Mouse (Mus musculus) lung, postnatal 25 days (tissue): ENCODE results near the gene Rusc2.
A peak's percentile ranks its signal among the peaks of the same experiment; 100 is the strongest.

ENCODE experiments used
- DNase-seq: peaks from one replicate; pipeline ENCODE4 v3.0.0; 2022; ENCODE audit warnings: low spot score

Rusc2 gene

DNA sequence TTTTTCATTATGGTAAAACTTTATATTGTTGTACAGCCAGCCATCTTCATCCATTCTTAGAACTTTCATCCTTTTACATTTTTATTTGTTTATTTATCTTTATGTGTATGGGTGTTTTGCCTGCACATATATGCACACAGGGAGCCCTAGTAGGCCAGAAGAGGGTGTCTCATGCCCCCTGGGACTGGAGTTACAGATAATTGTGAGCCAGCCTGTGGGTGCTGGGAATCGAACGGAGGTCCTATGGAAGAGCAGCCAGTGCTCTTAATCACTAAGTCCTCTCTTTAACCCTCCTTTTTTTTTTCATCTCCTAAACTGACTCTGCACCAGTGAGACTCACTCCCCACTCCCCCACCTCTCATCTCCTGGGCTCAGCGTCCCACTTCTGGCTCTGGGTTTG is 2.8 kb downstream of the Rusc2 start:
- DNase-seq = no peak

DNA sequence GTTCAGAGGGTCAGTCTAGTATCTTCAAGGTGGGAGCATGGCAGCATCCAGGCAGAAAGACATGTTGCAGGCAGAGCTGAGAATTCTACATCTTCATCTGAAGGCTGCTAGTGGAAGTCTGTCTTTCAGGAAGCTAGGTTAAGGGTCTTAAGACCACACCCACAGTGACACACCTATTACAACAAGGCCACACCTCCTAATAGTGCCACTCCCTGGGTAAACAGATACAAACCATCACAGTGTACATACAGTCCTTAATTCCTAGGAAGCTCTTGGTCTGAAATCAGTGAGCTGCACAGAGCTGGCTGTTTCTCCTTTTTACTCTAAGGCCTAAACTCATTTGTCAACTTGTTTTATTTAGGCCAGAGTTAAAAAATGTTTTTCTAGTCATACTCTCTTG is 5.2 kb downstream of the Rusc2 start:
- no peak for DNase-seq

GRCm38 (mm10) chr4:43389390-43389789 is 7.6 kb downstream of the Rusc2 start:
- no peak for DNase-seq

- DNase-seq = peak; percentile 74
These were observed 8.2 kb downstream of the Rusc2 start for GRCm38 (mm10) chr4:43389845-43390440.

DNA sequence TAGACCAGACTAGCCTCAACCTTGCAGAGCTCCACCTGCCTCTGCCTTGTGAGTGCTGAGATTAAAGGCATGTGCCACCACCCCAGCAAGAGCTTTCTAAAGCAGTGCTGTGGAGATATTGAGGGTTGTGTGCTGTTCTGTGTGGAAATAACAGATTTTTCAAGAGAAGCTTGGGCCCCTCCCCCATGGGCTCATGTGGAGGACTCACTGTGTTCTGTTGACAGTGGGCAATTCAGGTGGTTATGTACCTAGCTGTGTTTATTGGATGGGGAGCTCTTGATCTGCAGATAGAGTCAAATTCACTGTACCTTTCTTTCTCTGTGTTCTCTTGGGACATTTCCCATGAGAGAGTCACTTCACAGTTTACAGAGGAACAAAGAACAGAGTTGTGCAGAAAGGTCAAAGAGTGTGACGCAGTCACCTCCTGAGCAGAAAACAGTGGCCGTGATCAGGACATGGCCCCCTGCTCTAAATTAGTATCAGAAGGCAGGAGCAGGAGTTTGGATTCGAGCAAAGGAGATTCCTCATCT is 9.8 kb downstream of the Rusc2 start:
- no peak for DNase-seq

DNA sequence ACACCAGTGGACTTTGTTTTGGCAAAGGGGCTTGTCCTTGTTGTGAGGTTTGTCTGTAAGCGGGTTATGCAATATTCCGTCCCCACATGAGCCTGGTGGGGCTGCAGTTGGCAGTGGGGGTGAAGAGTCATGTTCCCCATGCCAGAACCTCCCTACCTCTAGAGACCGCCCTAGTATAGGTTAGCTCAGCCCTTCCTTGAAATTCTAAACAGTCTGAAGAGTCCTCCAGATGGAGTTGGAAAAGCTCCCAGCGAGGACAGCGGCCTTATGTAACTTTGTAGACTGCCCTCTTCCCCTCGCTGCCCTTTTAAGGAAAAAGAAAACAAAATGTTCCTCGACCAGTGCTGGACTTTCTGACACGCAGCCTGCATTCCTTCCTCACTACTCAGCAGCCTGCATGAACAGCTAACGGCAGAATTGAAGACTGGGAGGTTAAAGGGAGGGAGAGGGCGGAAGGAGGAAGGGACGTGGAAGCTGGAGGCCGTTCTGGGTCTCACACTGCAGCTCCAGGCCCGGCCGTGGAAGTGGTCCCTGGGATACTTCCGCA is 12.6 kb downstream of the Rusc2 start:
- DNase-seq = peak; percentile 95

DNA sequence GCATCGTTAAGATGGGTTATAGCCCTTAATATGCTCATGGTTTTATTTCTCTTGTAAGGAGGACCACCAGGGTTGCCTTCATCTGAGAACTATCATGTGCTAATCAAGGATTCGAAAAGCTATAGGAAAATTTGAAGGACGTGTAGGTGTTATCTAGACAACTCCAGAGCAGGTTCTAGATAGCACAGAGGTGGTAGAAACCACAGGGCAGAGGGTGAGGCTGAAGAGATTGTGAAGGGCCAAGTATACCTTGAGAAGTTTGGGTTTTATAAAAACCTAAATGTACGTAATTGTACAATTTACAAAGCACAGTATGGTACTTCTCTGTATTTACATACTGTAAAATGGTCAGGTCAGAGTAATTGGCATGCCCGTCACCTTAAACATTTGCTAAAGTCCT is 13.4 kb downstream of the Rusc2 start:
- no peak for DNase-seq

DNA sequence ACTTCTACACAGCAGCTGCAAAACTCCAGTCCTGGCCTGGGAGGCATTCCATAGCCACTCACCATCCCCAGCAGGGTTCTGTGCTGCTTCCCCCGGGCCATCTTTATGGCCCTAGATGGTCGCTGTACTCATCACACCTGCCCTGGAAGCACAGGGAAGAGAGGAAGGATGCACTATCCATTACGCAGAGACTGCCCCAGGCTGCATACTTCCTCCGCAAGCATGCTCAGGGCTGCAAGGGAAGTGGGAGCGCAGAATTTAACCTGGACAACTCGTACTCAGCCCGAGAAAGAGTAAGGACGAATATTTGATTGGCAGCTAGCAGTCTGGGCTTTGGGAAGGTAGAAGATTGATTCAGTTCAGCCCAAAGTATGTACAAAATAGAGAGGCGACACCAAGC is 14.1 kb downstream of the Rusc2 start:
- DNase-seq = no peak

- no peak for DNase-seq
These were observed 14.6 kb downstream of the Rusc2 start for GRCm38 (mm10) chr4:43396381-43396780.

DNA sequence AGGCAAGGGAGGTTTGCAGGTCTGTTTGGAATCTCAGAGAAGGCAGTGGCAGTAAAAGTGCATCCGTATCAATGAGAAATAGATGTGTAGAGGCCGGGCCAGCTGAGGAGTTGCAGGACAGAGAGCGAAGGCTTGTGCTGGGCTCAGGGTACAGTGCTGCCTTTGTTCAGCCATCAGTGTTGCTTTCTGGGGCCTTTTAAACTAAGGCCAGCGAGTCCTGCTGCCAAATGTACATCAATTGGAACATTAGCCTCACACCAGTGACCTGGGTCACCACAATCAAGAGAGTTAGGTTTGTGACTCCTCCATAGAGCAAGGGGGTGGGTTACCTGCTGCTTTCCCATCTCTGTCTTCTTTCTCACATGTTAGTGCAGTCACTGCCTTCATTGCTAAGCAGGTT is 16.2 kb downstream of the Rusc2 start:
- no peak for DNase-seq

- DNase-seq = peak; percentile 85
These were observed 17.1 kb downstream of the Rusc2 start for GRCm38 (mm10) chr4:43398829-43399331.

DNA sequence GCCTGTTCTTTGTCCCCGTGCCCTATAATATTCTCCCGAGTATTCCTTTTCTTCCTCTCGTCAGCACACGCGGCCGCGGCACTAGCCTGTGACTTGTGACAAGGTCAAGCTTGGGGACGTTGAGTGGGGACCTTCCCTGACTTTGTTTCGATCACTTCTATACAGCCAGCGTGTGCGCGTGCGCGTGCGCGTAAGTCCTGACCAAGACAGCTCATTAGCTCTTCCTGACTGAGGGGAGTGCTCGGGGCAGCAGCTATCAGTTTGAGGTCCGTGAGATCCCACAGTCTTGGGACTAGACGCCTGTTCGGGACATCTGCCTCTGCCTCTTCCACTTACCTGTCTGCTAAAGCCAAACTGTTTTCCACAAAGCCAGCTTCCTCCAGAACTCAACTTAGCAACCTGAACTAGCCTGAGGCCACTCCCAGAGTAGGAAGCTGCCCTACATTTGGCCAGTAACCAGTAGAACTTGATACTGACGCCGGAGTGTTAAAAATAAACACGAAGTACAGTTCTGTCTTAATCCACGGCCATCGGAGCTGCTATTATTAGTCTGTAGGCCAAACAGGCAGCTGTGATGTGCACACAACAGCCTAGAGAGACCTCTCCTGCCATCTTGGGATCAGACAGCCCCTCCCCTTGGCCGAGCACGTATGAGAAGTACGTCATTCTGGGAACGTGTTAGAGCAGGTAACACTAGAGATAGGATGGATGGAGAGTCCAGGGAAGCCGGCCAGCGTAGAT is 17.8 kb downstream of the Rusc2 start:
- DNase-seq = peak; percentile 77

DNA sequence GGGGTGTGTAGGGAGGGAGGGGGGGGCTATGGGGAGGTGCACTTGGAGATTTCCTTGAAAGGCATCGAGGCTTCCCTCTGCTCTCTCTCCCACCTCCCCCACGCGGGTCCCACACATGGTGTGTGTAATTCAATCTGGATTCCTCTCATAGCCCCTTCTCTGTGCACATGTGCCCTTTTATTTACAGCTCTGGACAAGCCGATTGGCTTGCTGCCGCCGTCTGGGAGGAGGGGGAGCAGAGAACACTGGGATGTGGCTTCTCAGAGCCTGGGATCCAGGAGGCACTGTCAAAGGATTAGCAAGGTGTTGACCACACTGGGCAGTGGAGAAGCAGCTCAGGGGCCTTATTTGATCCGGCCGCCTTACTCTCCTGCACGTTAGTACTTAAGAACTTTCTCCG is 19.2 kb downstream of the Rusc2 start:
- no peak for DNase-seq

DNA sequence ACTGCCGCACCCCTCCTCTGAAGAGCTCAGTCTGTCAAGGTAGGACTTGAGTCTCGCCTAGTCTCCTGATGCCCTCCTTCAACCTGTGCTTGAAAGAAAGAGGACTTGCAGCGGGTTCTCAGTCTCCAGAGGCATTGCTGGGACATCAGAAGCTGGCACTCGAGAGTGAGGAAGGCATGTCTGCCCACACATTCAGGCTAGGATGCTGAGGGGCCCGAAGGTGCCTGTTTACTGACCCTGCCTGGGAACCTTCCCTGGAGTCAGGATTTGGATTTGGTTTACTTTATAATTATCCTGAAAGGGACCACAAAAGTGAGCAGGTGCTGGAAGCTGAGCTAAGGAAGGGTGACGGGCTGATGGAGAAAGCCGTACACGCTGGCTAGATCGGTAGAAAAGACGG is 19.7 kb downstream of the Rusc2 start:
- no peak for DNase-seq

GRCm38 (mm10) chr4:43402212-43402611 is 20.4 kb downstream of the Rusc2 start:
- DNase-seq = peak; percentile 57

- DNase-seq = no peak
These were observed 22.9 kb downstream of the Rusc2 start for GRCm38 (mm10) chr4:43404697-43405096.

GRCm38 (mm10) chr4:43406162-43406971 is 24.6 kb downstream of the Rusc2 start:
- DNase-seq = peak; percentile 91

DNA sequence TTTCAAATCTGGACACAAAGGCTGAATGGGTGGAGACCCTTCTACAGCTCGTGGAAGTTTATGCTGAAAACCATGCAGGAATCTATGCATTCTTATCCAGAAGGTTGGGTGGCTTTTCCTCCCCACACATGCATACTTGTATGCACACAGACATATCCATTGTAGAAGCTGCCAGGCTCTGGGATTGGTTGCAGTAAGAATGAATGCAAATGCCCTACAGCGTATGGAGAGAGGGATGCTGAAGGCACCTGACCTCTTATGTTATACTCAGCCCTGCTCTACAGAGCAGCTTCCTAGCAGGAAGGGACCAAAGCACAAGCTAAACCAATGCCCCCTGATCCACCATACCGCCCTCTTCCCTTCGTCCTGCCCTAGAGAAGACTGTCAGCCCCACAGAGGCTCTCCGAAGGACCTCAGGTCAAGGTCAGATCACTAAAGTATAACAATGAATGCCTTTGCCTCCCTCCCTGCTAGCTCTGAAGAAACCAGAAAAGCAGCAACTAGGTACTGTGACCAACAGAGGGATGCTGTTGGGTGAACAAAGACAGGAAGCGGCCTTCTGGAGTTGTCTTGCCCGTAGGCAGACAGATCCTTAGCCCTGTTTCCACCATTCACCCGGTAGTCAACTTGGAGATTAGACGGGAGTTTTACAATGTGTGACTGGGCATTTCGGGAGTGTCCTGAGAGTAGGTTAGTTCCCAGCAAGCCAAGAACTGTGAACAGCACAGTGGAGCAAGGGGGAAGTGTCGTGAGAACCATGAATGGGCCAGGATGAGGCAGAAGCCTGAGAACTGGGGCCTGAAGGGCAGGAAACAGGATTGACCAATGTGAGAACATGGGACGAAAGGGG is 25.5 kb downstream of the Rusc2 start:
- no peak for DNase-seq

GRCm38 (mm10) chr4:43414761-43415160 is 33.0 kb downstream of the Rusc2 start:
- no peak for DNase-seq

DNA sequence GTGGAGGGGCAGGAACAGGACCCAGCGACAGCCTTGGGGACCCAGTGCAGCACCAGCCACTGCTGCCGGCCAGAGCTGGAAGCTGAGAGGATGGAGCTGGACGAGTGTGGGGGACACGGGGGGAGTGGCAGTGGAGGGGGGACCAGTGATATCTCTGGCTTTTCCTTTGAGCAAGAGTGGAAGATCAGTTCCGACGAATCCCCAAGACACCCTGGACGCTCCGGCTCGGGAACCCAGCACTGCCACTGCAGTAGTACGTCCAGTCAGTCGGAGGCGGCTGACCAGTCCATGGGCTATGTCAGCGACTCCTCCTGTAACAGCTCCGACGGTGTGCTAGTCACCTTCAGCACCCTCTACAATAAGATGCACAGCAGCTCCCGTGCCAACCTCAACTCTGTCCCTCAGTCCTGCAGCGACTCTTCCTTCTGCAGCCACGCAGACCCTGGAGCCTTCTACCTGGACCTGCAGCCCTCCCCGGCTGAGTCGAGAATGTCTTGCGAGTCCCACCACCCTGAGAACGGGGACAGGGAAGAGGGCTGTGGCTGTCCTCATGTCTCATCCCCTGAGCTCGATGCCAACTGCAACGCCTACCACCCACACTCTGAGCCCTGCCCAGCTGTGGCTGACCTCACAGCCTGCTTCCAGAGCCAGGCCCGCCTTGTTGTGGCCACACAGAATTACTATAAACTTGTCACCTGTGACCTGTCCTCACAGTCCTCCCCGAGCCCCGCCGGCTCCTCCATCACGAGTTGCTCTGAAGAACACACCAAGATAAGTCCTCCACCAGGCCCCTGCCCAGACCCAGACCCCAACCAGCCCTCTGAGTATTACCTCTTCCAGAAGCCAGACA is 33.7 kb downstream of the Rusc2 start:
- no peak for DNase-seq
